Comparison of ENCODE assay signal across 11 mouse cellular contexts in the genomic region with DNA sequence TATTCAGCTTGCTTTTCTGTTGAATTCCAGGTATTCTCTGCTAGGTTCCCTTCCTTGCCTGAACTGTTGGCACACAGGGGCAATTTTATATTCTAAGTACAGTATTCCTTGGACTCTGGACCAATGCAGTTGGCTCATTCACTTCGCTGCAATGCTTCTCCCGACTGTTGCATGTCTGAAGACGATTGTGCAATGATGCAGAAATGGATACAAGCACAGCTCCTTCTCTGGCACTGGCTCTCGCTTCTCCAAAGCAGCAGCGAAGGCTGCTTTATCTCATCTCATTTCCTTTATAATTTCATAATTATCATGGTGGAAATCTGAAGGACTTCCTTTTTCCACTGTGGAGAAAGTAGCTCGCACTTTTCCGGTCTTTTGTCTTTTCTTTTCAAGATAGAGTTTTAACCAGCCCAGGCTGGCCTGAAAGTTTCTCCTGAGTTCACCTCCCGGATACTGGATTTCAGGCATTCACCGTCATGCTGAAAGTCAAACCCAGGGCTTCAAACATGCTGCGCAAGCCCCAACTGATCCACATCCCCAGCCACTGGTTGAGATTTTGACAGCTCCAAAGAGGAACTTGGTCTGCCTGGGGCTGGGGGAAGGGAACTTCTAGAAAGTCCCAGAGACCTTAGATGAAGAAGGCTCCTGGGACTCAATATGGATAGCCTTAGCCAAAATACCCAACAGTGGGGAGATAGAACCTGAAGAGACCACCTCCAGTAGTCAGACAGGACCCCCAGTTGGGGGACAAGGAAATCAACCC. TPM values are rescaled to one million over a fixed set of nuclear protein-coding genes. Genes with fewer than 3 reads are reported as not detected.
DNase-seq lines count a peak whose midpoint lies in the region; ATAC-seq and TF ChIP-seq lines count a peak whose summit lies in the region.
"Had no signal": no experiment of that assay in that cellular context is flagged by ENCODE, and none has a peak within 500 bp of the region (broad histone marks: within the 10 kb centered on the region; RNA-seq: fewer than 3 reads in every experiment).

No protein-coding gene starts in this region.

- no peak for TF ChIP-seq POLR2A in lung, adult 2 months (IDR thresholded peaks at IDR 0.05; ENCODE audit: borderline replicate concordance, extremely low read depth, low read depth, low read length)

- no peak overlapping the region for H3K9ac ChIP-seq in lung, embryonic 15.5 days
- H3K9ac ChIP-seq in neural tube, embryonic 15.5 days (replicated peaks), result no peak overlapping the region

- no peak for TF ChIP-seq CTCF in lung, adult 2 months (IDR thresholded peaks at IDR 0.05; ENCODE audit: insufficient read depth, low read length)

- peak overlapping the region; percentile 53; the same call in 1 of the 2 replicates for H3K27ac ChIP-seq in lung, embryonic 15.5 days
- H3K27ac ChIP-seq in limb, embryonic 10.5 days, result no peak overlapping the region
- no peak overlapping the region for H3K27ac ChIP-seq in neural tube, embryonic 15.5 days (replicated peaks)

- DNase-seq in gastrocnemius, postnatal 14 days, result peak; percentile 4
- DNase-seq in gastrocnemius, adult 8-10 months (ENCODE audit: low spot score in 2 of 2), result no peak
- DNase-seq in lung, adult 18-20 months, result peak; percentile 24 to 36
- DNase-seq in lung, adult 2 months, result no peak
- no peak for DNase-seq in limb, embryonic 10.5 days (ENCODE audit: low spot score)
- no peak for DNase-seq in spleen, adult 12 weeks (ENCODE audit: low spot score)
- DNase-seq: cerebellum, postnatal 36 days; liver had no signal

- no peaks in the 10 kb centered on the region for H3K27me3 ChIP-seq in lung, embryonic 15.5 days
- no peaks in the 10 kb centered on the region for H3K27me3 ChIP-seq in limb, embryonic 10.5 days (ENCODE audit: low read depth, poor library complexity, severe bottlenecking)
- no peaks in the 10 kb centered on the region for H3K27me3 ChIP-seq in neural tube, embryonic 15.5 days (replicated peaks)

- WGBS in lung, adult 2 months, result 51% methylated on average over 10 of the region's 10 CpGs
- WGBS in lung, embryonic 15.5 days, result 67% methylated on average over 10 of the region's 10 CpGs
- WGBS in limb, embryonic 10.5 days, result 92% methylated on average over 10 of the region's 10 CpGs
- WGBS in neural tube, embryonic 15.5 days, result 85% methylated on average over 10 of the region's 10 CpGs

- H3K9me3 ChIP-seq in lung, embryonic 15.5 days, result no peaks in the 10 kb centered on the region
- H3K9me3 ChIP-seq in limb, embryonic 10.5 days (replicated peaks), result no peaks in the 10 kb centered on the region
- no peaks in the 10 kb centered on the region for H3K9me3 ChIP-seq in neural tube, embryonic 15.5 days (replicated peaks)

- no peak overlapping the region for H3K4me3 ChIP-seq in lung, adult 2 months (replicated peaks; ENCODE audit: extremely low read depth, low read depth, low read length)
- H3K4me3 ChIP-seq in lung, embryonic 15.5 days, result no peak overlapping the region
- H3K4me3 ChIP-seq in limb, embryonic 10.5 days, result no peak overlapping the region
- H3K4me3 ChIP-seq in neural tube, embryonic 15.5 days (replicated peaks), result no peak overlapping the region

- intact Hi-C loops in gastrocnemius, postnatal 14 days (cut with DNase I; ENCODE audit: low total_unique reads), result no loop called here

- no peak overlapping the region for H3K4me2 ChIP-seq in lung, embryonic 15.5 days
- H3K4me2 ChIP-seq in neural tube, embryonic 15.5 days, result no peak overlapping the region

- no peaks in the 10 kb centered on the region for H3K4me1 ChIP-seq in lung, adult 2 months (ENCODE audit: control insufficient read depth, insufficient read depth, low read length)
- H3K4me1 ChIP-seq in lung, embryonic 15.5 days, result peaks cover 4% of the 10 kb centered on the region; the same call in 1 of the 2 replicates
- H3K4me1 ChIP-seq in limb, embryonic 10.5 days, result no peaks in the 10 kb centered on the region
- no peaks in the 10 kb centered on the region for H3K4me1 ChIP-seq in neural tube, embryonic 15.5 days

- H3K36me3 ChIP-seq in lung, embryonic 15.5 days, result no peaks in the 10 kb centered on the region
- no peaks in the 10 kb centered on the region for H3K36me3 ChIP-seq in limb, embryonic 10.5 days
- no peaks in the 10 kb centered on the region for H3K36me3 ChIP-seq in neural tube, embryonic 15.5 days

- ATAC-seq in lung, embryonic 15.5 days (ENCODE audit: borderline replicate concordance, extremely low read depth, low FRiP score, low TSS enrichment), result peak; percentile 39; the same call in 1 of the 2 replicates
- ATAC-seq in neural tube, embryonic 15.5 days (ENCODE audit: low FRiP score), result no peak
- ATAC-seq: CD4-positive, CD25-positive, alpha-beta regulatory T cell, adult 4 months had no signal

RNA-seq across cellular contexts. Expression of a gene that starts 55.6 kb away (rescaled TPM):
- total RNA-seq in gastrocnemius, postnatal 14 days (2021), result 10 to 100 TPM; 46.8 to 51.0 TPM
- 10 to 100 TPM; 40.6 to 50.8 (median 44.0) TPM for total RNA-seq in gastrocnemius, adult 8-10 months (2022)
- 24.1 and 26.0 TPM in 2 replicates for polyA plus RNA-seq in lung, adult 2 months (2012; rRNA removed)
- polyA plus RNA-seq in lung, embryonic 15.5 days (2015; fragmentation: Nextera tagmentation; extraction: Ambion mirVana), result 54.5 and 56.1 TPM in 2 replicates
- 70.2 and 75.5 TPM in 2 replicates for polyA plus RNA-seq in limb, embryonic 10.5 days (2016; fragmentation: Nextera tagmentation; extraction: Ambion mirVana)
- 74.3 and 90.5 TPM in 2 replicates for polyA plus RNA-seq in neural tube, embryonic 15.5 days (2015; fragmentation: Nextera tagmentation; extraction: Ambion mirVana)

Comparison
In these comparisons a context has a peak if more than half of its experiments do, and no peak if none do; other contexts are left out.
1. DNase-seq: peak in gastrocnemius, postnatal 14 days (single experiment) and lung, adult 18-20 months (2 of 2); none in gastrocnemius, adult 8-10 months (0 of 2), lung, adult 2 months (single experiment), limb, embryonic 10.5 days (single experiment) and spleen, adult 12 weeks (single experiment).